Mouse (Mus musculus) heart, adult 11 months (tissue): ENCODE results near the gene Cotl1.

Experiments used
- DNase-seq: peaks from one replicate; pipeline ENCODE4 v3.0.0; 2022

The Cotl1 gene

GRCm38 (mm10) chr8:119785764-119786405 is 54.5 kb downstream of the Cotl1 start:
- DNase-seq = no peak

GRCm38 (mm10) chr8:119784676-119785075 is 55.7 kb downstream of the Cotl1 start:
- no peak for DNase-seq

- peak; percentile 93 for DNase-seq
These were observed 56.2 kb downstream of the Cotl1 start for GRCm38 (mm10) chr8:119784141-119784574.

GRCm38 (mm10) chr8:119783579-119783978 is 56.8 kb downstream of the Cotl1 start:
- DNase-seq = no peak

GRCm38 (mm10) chr8:119782715-119783114 is 57.6 kb downstream of the Cotl1 start:
- peak; percentile 95 for DNase-seq

- DNase-seq = peak; percentile 94
These were observed 59.1 kb downstream of the Cotl1 start for GRCm38 (mm10) chr8:119781086-119781840.

GRCm38 (mm10) chr8:119780402-119781049 is 59.8 kb downstream of the Cotl1 start:
- peak; percentile 79 for DNase-seq

- peak; percentile 97 for DNase-seq
These were observed 61.2 kb downstream of the Cotl1 start for GRCm38 (mm10) chr8:119779013-119779737.

- peak; percentile 100 for DNase-seq
These were observed 62.1 kb downstream of the Cotl1 start, which contains the start of gene Tldc1 for GRCm38 (mm10) chr8:119778263-119778662. TSS of gene Tldc1 (minus strand) at chr8:119778416.

GRCm38 (mm10) chr8:119777765-119778164 is 62.6 kb downstream of the Cotl1 start:
- no peak for DNase-seq

GRCm38 (mm10) chr8:119776668-119777245 is 63.6 kb downstream of the Cotl1 start:
- DNase-seq = peak; percentile 94

- DNase-seq = peak; percentile 85
These were observed 74.4 kb downstream of the Cotl1 start for GRCm38 (mm10) chr8:119765761-119766444.

- DNase-seq = no peak
These were observed 75.0 kb downstream of the Cotl1 start for GRCm38 (mm10) chr8:119765311-119765710.

GRCm38 (mm10) chr8:119762226-119763220 is 77.8 kb downstream of the Cotl1 start:
- DNase-seq = no peak

GRCm38 (mm10) chr8:119761692-119762091 is 78.7 kb downstream of the Cotl1 start:
- no peak for DNase-seq
